Mouse (Mus musculus) forebrain, postnatal 0 days (tissue): ENCODE results near the gene Pigk. TPM values are rescaled to one million over a fixed set of nuclear protein-coding genes. Genes with fewer than 3 reads are reported as not detected.

Source experiments
- ATAC-seq: fragments of 200-750 bp; cut with Nextera tagmentation; 2 replicates; pipeline ENCODE4 v1.8.0; 2017; ENCODE audit warnings: mild to moderate bottlenecking, moderate library complexity
- DNase-seq: peaks from one replicate; pipeline ENCODE4 v3.0.0-alpha.2; 2015
- H3K27ac ChIP-seq: fragments of 300-500 bp; sonication (generic); 2 replicates; pipeline ENCODE4 v1.5.1; 2014; ENCODE audit warnings: low read depth, mild to moderate bottlenecking, antibody characterized with exemption, low read length, moderate library complexity, mixed read lengths
- H3K27me3 ChIP-seq: fragments of 300-500 bp; sonication (generic); 2 replicates; pipeline ENCODE4 v1.6.1; 2014; ENCODE audit warnings: mild to moderate bottlenecking, low read length, mixed read lengths; ENCODE audit not compliant: insufficient read depth
- H3K36me3 ChIP-seq: fragments of 300-500 bp; sonication (generic); 2 replicates; pipeline ENCODE4 v1.6.1; 2014; ENCODE audit warnings: mild to moderate bottlenecking, moderate library complexity; ENCODE audit not compliant: insufficient read depth
- H3K4me1 ChIP-seq: fragments of 300-500 bp; sonication (generic); 2 replicates; pipeline ENCODE4 v1.6.1; 2014; ENCODE audit warnings: antibody characterized with exemption; ENCODE audit not compliant: insufficient read depth
- H3K4me2 ChIP-seq: fragments of 300-500 bp; sonication (generic); 2 replicates; pipeline ENCODE4 v1.6.1; 2014; ENCODE audit warnings: low read depth, mild to moderate bottlenecking, moderate library complexity
- H3K4me3 ChIP-seq: fragments of 300-500 bp; sonication (generic); 2 replicates; pipeline ENCODE4 v1.5.1; 2014; ENCODE audit warnings: low read depth, low read length, mixed read lengths
- H3K9ac ChIP-seq: fragments of 300-500 bp; sonication (generic); 2 replicates; pipeline ENCODE4 v1.6.1; 2014; ENCODE audit warnings: mild to moderate bottlenecking
- H3K9me3 ChIP-seq: fragments of 300-500 bp; sonication (generic); 2 replicates; pipeline ENCODE4 v1.6.1; 2016; ENCODE audit warnings: low read length
- CTCF ChIP-seq: sonication (generic); IDR thresholded peaks from 2 replicates; pipeline ENCODE4 v1.5.1; 2016; ENCODE audit warnings: antibody characterized with exemption, control low read depth, low read depth
- WGBS: fragments of 180-500 bp; shearing (Covaris S2); extraction: QIAGEN DNeasy Blood & Tissue Kit; methylation state at CpG from one replicate; pipeline ENCODE4 v1.1.7; 2014; 5-methylcytosine and 5-hydroxymethylcytosine counted together
- polyA plus RNA-seq: library from polyadenylated mRNA; unstranded; fragments of >200 nt; fragmentation: Nextera tagmentation; extraction: Ambion mirVana; gene quantifications from 2 replicates; pipeline ENCODE4 v1.2.1, GENCODE M21; 2015
- total RNA-seq: library from RNA; depleted of rRNA; stranded (reverse); fragments of >200 nt; gene quantifications from 2 replicates; pipeline ENCODE4 v1.2.3, GENCODE M21; 2014

The Pigk gene
- total and polyA plus RNA-seq, 2 experiments from 2014 or later = 31.8 to 46.0 TPM

DNA sequence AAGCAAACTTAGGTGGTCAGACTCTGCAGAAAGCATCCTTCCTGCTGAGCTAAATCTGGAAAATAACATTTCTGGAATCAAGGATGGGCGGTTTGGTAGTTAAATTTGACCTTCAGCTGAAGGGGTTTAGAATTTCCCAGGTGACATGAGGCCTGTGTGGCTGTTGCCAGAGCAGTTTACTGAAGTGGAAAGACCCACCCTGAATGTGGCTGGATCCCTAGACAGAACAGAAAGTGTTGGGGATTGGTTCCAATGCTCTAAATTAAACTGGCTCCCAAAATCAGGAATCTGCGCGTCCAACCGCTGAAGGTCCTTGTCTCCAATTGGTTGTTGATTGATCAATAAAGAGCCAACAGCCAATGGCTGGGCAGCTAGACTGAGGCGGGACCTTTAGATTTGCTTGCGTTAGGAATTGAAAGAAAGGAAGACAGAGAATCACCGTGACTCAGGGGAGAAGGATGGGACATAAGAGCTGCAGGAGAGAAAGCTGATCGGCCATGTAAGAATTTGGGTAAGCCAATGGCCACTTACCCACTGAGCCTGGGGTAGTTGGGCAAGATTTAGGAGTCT, 11.5 kb upstream of the Pigk start:
- Histone ChIP-seq H3K36me3 (no peaks in the 10 kb centered on the region), H3K27me3 (no peaks in the 10 kb centered on the region), H3K27ac (no peak overlapping the region), H3K4me3 (peak overlapping the region; percentile 18; the same call in 1 of the 2 replicates), H3K9ac (no peak overlapping the region), H3K9me3 (no peaks in the 10 kb centered on the region), H3K4me2 (peak overlapping the region; percentile 27; the same call in 1 of the 2 replicates), H3K4me1 (no peaks in the 10 kb centered on the region)
- ATAC-seq (peak; percentile 77), DNase-seq (peak; percentile 50)
- 53% methylated on average over 8 of the region's 8 CpGs for WGBS
- TF ChIP-seq CTCF = no peak

DNA sequence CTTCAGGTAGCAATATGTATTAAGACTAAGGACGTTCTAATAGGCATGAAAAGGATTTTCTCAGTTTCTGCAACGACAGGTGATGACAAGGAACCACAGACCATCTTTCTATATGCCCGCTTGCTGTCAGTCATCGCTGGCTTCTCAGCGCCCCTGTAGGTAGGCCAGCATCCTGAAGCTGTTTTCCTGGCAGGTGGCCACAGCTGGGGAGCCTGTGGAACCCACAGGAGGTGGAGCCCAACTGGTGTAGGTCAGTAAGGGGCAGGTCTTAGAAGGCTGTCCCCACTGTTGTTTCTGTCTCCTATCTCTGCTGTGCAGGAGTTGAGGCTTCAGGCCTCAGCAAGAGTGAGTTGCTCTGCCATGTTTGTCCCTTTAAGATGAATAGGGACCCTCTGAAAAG, 8.1 kb upstream of the Pigk start:
- ATAC-seq (no peak), DNase-seq (no peak)
- Histone ChIP-seq H3K36me3 (no peaks in the 10 kb centered on the region), H3K9ac (no peak overlapping the region), H3K4me2 (no peak overlapping the region), H3K9me3 (no peaks in the 10 kb centered on the region), H3K4me3 (no peak overlapping the region), H3K27me3 (no peaks in the 10 kb centered on the region), H3K27ac (no peak overlapping the region), H3K4me1 (no peaks in the 10 kb centered on the region)
- 80% methylated on average over 5 of the region's 5 CpGs for WGBS
- TF ChIP-seq CTCF = no peak

DNA sequence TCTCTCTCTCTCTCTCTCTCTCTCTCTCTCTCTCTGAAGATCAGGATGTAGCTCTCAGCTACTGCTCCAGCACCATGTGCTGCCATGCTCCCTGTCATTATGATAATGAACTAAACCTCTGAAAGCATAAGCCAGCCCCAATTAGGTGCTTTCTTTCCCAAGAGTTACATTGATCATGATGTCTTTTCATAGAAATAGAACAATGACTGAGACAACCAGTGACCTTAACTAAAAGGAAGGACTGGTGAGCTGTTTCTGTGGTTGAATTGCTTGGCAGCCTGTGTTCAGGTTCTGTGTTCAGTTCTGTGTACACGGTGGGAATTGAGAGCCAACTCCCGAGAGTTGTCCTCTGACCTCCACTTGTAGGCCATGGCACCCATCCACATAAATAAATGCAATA, 7.0 kb upstream of the Pigk start:
- no peak overlapping the region for H3K4me2 ChIP-seq
- H3K9me3 ChIP-seq = no peaks in the 10 kb centered on the region
- ATAC-seq (no peak), DNase-seq (no peak)
- no peak overlapping the region for H3K4me3 ChIP-seq
- H3K27me3 ChIP-seq = no peaks in the 10 kb centered on the region
- H3K9ac ChIP-seq = no peak overlapping the region
- no peak for TF ChIP-seq CTCF
- H3K36me3 ChIP-seq = no peaks in the 10 kb centered on the region
- H3K4me1 ChIP-seq = no peaks in the 10 kb centered on the region
- 86% methylated on average over 2 of the region's 2 CpGs for WGBS
- no peak overlapping the region for H3K27ac ChIP-seq

DNA sequence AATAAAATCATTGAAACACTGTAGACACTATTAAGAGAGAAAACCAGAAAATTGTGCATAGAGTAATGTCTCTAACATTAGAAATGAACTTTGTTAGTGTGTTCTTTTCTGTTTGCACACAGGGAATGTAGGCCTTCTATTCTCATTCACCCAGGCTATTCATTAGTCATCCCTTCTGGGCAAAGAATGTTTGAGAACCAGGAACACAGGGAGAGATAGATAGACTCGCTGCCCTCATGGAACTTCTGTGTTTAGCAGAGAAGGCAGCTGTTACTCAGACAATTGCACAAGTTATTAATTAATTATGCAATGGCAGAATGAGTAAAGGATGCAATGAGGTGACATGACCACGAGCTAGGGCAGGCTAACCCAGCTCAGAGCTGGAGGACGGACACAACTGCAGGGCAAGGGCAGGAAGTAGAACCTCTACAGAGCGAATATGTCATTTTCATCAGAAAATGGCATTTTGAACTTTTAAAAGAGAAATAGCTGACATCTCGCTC, 6.5 kb upstream of the Pigk start:
- no peak overlapping the region for H3K27ac ChIP-seq
- H3K4me1 ChIP-seq = no peaks in the 10 kb centered on the region
- no peak for TF ChIP-seq CTCF
- no peak overlapping the region for H3K4me2 ChIP-seq
- H3K9me3 ChIP-seq = no peaks in the 10 kb centered on the region
- ATAC-seq (no peak), DNase-seq (no peak)
- H3K9ac ChIP-seq = no peak overlapping the region
- WGBS = 84% methylated on average over 5 of the region's 5 CpGs
- H3K4me3 ChIP-seq = no peak overlapping the region
- no peaks in the 10 kb centered on the region for H3K27me3 ChIP-seq
- H3K36me3 ChIP-seq = no peaks in the 10 kb centered on the region

DNA sequence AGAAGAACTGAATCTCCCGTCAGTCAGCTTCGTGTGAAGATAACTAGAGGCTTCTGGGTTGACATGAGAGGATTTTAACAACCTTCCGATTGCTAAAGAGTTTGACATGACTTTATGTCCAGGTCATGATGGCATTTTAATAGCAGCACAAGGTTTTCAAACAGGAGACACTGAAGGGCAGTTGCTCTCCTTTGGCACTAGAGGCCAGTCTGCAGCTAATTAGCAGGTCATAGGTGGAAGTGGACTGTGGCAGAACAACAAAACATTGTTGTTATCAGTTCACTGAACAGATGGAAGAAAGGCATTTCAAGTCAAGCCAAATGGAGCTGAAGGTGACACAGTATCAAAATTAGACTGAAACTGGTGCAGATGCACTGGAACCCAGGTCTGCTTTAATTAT, 4.0 kb upstream of the Pigk start:
- Histone ChIP-seq H3K4me3 (no peak overlapping the region), H3K27ac (no peak overlapping the region), H3K27me3 (no peaks in the 10 kb centered on the region), H3K4me2 (no peak overlapping the region), H3K9ac (no peak overlapping the region), H3K4me1 (peaks cover 5% of the 10 kb centered on the region; the same call in 1 of the 2 replicates), H3K36me3 (no peaks in the 10 kb centered on the region), H3K9me3 (no peaks in the 10 kb centered on the region)
- WGBS = 77% methylated on average over 3 of the region's 3 CpGs
- no peak for DNase-seq
- ATAC-seq = no peak
- no peak for TF ChIP-seq CTCF

DNA sequence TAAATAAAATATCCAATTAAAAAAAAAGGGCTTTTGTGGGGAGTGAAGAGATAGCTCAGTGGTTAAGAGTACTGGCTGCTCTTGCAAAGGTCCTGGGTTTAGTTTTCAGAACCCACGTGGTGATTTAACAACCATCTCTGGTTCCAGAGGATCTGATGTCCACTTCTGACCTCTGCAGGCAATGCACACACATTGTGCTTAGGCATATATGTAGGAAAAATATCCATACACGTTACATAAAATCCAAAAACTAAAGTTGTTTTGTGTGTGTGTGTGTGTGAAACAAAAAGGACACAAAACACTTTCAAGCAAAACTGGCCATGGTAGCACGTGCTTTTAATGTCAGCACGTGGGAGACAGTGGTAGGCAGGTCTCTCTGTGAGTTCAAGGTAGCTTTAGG, 943 bp upstream of the Pigk start:
- H3K4me2 ChIP-seq = no peak overlapping the region
- H3K27me3 ChIP-seq = no peaks in the 10 kb centered on the region
- H3K4me1 ChIP-seq = peaks cover 6% of the 10 kb centered on the region; the same call in 1 of the 2 replicates
- 81% methylated on average over 4 of the region's 4 CpGs for WGBS
- DNase-seq (no peak), ATAC-seq (no peak)
- no peaks in the 10 kb centered on the region for H3K36me3 ChIP-seq
- no peak overlapping the region for H3K4me3 ChIP-seq
- no peak overlapping the region for H3K9ac ChIP-seq
- no peak overlapping the region for H3K27ac ChIP-seq
- TF ChIP-seq CTCF = no peak
- H3K9me3 ChIP-seq = no peaks in the 10 kb centered on the region

DNA sequence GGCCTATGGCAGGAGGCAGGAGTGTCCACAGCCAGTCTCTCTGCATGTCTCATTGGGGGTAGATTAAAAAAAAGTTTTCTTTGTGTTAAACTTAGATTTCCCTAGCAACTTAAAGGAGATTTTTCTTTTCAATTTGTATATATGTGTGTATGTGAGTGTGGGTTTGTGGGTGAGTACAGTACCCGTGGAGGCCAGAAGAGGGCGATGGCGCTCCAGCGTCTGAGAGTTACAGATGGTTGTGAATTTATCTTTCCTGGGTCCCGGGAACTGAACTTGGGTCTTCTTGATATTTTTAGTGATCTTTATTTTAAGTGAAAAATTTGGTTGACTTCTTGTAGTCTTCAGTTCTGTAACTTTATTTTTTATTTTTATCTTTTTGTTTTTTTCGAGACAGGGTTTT, 7.4 kb downstream of the Pigk start:
- Histone ChIP-seq H3K36me3 (peaks cover 9% of the 10 kb centered on the region; the same call in 1 of the 2 replicates), H3K9me3 (no peaks in the 10 kb centered on the region), H3K4me1 (no peaks in the 10 kb centered on the region), H3K9ac (no peak overlapping the region), H3K27ac (no peak overlapping the region), H3K27me3 (no peaks in the 10 kb centered on the region), H3K4me3 (no peak overlapping the region), H3K4me2 (no peak overlapping the region)
- TF ChIP-seq CTCF = no peak; the same call in 1 of the 2 replicates
- WGBS = 89% methylated on average over 6 of the region's 6 CpGs
- ATAC-seq (no peak), DNase-seq (no peak)
